Mouse (Mus musculus) ovary, postnatal 10 days (tissue): ENCODE results near the gene Agpat4.
"Not testable (repeated sequence)": the region's sequence is repeated elsewhere in the genome, so short reads cannot be mapped to it uniquely, and the experiment has no call there.

Source experiments
- DNase-seq: peaks from one replicate; pipeline ENCODE4 v3.0.0; 2022; ENCODE audit warnings: low spot score

Gene Agpat4

GRCm38 (mm10) chr17:12122262-12122661 is 3.8 kb downstream of the Agpat4 start:
- not testable (repeated sequence) for DNase-seq

GRCm38 (mm10) chr17:12123168-12123567 is 4.7 kb downstream of the Agpat4 start:
- no peak for DNase-seq

GRCm38 (mm10) chr17:12127056-12127455 is 8.6 kb downstream of the Agpat4 start:
- DNase-seq, result no peak

- DNase-seq, result no peak
Observed at GRCm38 (mm10) chr17:12128976-12129375, 10.5 kb downstream of the Agpat4 start.

- no peak for DNase-seq
Observed at GRCm38 (mm10) chr17:12131171-12131570, 12.7 kb downstream of the Agpat4 start.

GRCm38 (mm10) chr17:12131581-12131980 is 13.1 kb downstream of the Agpat4 start:
- DNase-seq, result no peak

- DNase-seq, result no peak
Observed at GRCm38 (mm10) chr17:12132904-12133303, 14.4 kb downstream of the Agpat4 start.

- no peak for DNase-seq
Observed at GRCm38 (mm10) chr17:12133985-12134384, 15.5 kb downstream of the Agpat4 start.

GRCm38 (mm10) chr17:12134975-12135633 is 16.6 kb downstream of the Agpat4 start:
- DNase-seq, result no peak

- DNase-seq, result no peak
Observed at GRCm38 (mm10) chr17:12138355-12138754, 19.9 kb downstream of the Agpat4 start.

GRCm38 (mm10) chr17:12143948-12144364 is 25.5 kb downstream of the Agpat4 start:
- no peak for DNase-seq

GRCm38 (mm10) chr17:12146132-12146681 is 27.7 kb downstream of the Agpat4 start:
- DNase-seq, result no peak

- no peak for DNase-seq
Observed at GRCm38 (mm10) chr17:12147830-12148229, 29.3 kb downstream of the Agpat4 start.

GRCm38 (mm10) chr17:12149232-12149861 is 30.8 kb downstream of the Agpat4 start:
- DNase-seq, result no peak

GRCm38 (mm10) chr17:12150970-12151369 is 32.5 kb downstream of the Agpat4 start:
- DNase-seq, result no peak

GRCm38 (mm10) chr17:12154260-12154659 is 35.8 kb downstream of the Agpat4 start:
- DNase-seq, result no peak

- DNase-seq, result no peak
Observed at GRCm38 (mm10) chr17:12155236-12155635, 36.7 kb downstream of the Agpat4 start.

GRCm38 (mm10) chr17:12155872-12156271 is 37.4 kb downstream of the Agpat4 start:
- DNase-seq, result no peak

- DNase-seq, result no peak
Observed at GRCm38 (mm10) chr17:12156661-12157060, 38.2 kb downstream of the Agpat4 start.

- no peak for DNase-seq
Observed at GRCm38 (mm10) chr17:12157203-12157602, 38.7 kb downstream of the Agpat4 start.

- no peak for DNase-seq
Observed at GRCm38 (mm10) chr17:12159187-12160060, 40.9 kb downstream of the Agpat4 start.

GRCm38 (mm10) chr17:12160061-12160421 is 41.5 kb downstream of the Agpat4 start:
- no peak for DNase-seq

- no peak for DNase-seq
Observed at GRCm38 (mm10) chr17:12160540-12160939, 42.0 kb downstream of the Agpat4 start.
